ENCODE assay signal across 8 mouse cellular contexts in the genomic region with DNA sequence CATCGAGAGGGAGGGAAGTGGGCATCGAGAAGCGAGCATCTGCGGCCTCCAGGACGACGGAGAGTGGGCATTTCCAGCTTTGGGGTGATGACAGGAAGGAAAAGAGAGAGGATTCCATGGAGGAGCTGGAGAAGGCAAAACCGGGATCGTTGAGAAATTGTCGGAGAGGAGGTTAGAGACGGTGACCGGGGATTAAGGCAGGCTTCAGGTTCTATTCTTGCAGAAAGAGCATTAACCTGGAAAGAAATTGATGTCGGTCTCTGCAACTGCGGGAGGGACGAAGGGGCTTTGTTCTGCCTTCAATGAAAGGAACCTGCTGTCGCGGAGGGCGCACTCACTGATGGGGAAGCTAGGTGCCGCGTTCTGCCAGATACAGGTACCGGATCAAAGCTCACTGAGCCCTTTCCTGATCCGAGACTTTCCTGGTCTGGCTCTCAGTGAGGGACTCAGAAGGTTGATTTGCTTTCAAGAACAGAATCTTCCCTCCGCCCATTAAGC. TPM values are rescaled to one million over a fixed set of nuclear protein-coding genes. Genes with fewer than 3 reads are reported as not detected.
DNase-seq lines count a peak whose midpoint lies in the region; ATAC-seq and TF ChIP-seq lines count a peak whose summit lies in the region.

No protein-coding gene starts in this region.

- 0 out of 2 replicates have a peak, but pooled peaks have one; percentile 38 for ATAC-seq in hindbrain, postnatal 0 days

- no peak for TF ChIP-seq CTCF in hindbrain, postnatal 0 days (IDR thresholded peaks at IDR 0.05; ENCODE audit: low read depth)

- peak overlapping the region; percentile 54 for H3K4me3 ChIP-seq in hindbrain, postnatal 0 days (ENCODE audit: low read length)

- H3K9ac ChIP-seq in hindbrain, postnatal 0 days (replicated peaks; ENCODE audit: low read length): peak overlapping the region; percentile 61

- no peaks in the 10 kb centered on the region for H3K36me3 ChIP-seq in hindbrain, postnatal 0 days (ENCODE audit: insufficient read depth, low read length)

- H3K27ac ChIP-seq in hindbrain, postnatal 0 days: peak overlapping the region; percentile 41; the same call in 1 of the 2 replicates

- peak overlapping the region; percentile 87 for H3K4me2 ChIP-seq in hindbrain, postnatal 0 days (ENCODE audit: low read depth, low read length)

- WGBS in hindbrain, postnatal 0 days: under 1% methylated on average over 22 of the region's 22 CpGs

- DNase-seq in cerebellum, adult 8-10 months: peak; percentile 4
- no peak for DNase-seq in cerebellum, adult 9-11 months
- peak; percentile 8 for DNase-seq in right cerebral cortex, postnatal 4 days
- no peak for DNase-seq in right cerebral cortex, adult 18-20 months
- peak; percentile 46 for DNase-seq in hindbrain, postnatal 0 days (ENCODE audit: low spot score)
- DNase-seq in neural tube, embryonic 10.5 days (ENCODE audit: extremely low spot score, low spot score): peak; percentile 30
- no peak for DNase-seq in adrenal gland, postnatal 10 days
- no peak for DNase-seq in urinary bladder, postnatal 36 days (ENCODE audit: low spot score in 2 of 2)

- no peaks in the 10 kb centered on the region for H3K9me3 ChIP-seq in hindbrain, postnatal 0 days (ENCODE audit: low read length)

- peaks cover 13% of the 10 kb centered on the region for H3K4me1 ChIP-seq in hindbrain, postnatal 0 days (ENCODE audit: insufficient read depth, low read length)

- 0 out of 2 replicates have a peak, but pooled peaks cover 4% of the 10 kb centered on the region for H3K27me3 ChIP-seq in hindbrain, postnatal 0 days (ENCODE audit: insufficient read depth, low read length)

RNA-seq across cellular contexts. Expression of gene Arg2, which starts 0.7 kb away (rescaled TPM):
- 9.8 and 10.1 TPM in 2 replicates for total RNA-seq in hindbrain, postnatal 0 days (2014; rRNA removed)
- 19.5 and 20.5 TPM in 2 replicates for polyA plus RNA-seq in hindbrain, postnatal 0 days (2015; fragmentation: Nextera tagmentation; extraction: Ambion mirVana)
- total RNA-seq in adrenal gland, postnatal 10 days (2021): under 1 TPM; 0.48 TPM

RNA-seq across cellular contexts. Expression of gene Vti1b, which starts 41.2 kb away (rescaled TPM):
- total RNA-seq in hindbrain, postnatal 0 days (2014; rRNA removed): 49.4 and 59.7 TPM in 2 replicates
- polyA plus RNA-seq in hindbrain, postnatal 0 days (2015; fragmentation: Nextera tagmentation; extraction: Ambion mirVana): 217 and 218 TPM in 2 replicates
- 10 to 100 TPM; 60.0 to 65.2 TPM for total RNA-seq in adrenal gland, postnatal 10 days (2021)

RNA-seq across cellular contexts. Expression of gene Pigh, which starts 41.8 kb away (rescaled TPM):
- 25.0 and 41.9 TPM in 2 replicates for total RNA-seq in hindbrain, postnatal 0 days (2014; rRNA removed)
- 12.8 TPM in 2 replicates for polyA plus RNA-seq in hindbrain, postnatal 0 days (2015; fragmentation: Nextera tagmentation; extraction: Ambion mirVana)
- 1 to 10 TPM; 7.1 to 9.5 TPM for total RNA-seq in adrenal gland, postnatal 10 days (2021)

Comparison
In these comparisons a context has a peak if more than half of its experiments do, and no peak if none do; other contexts are left out.
1. DNase-seq: peak in cerebellum, adult 8-10 months (single experiment), right cerebral cortex, postnatal 4 days (single experiment), hindbrain, postnatal 0 days (single experiment) and neural tube, embryonic 10.5 days (single experiment); none in cerebellum, adult 9-11 months (single experiment), right cerebral cortex, adult 18-20 months (single experiment), adrenal gland, postnatal 10 days (single experiment) and urinary bladder, postnatal 36 days (0 of 2).